Mouse (Mus musculus) G1E (cell line): ENCODE results near the gene Hoxd11. TPM values are rescaled to one million over a fixed set of nuclear protein-coding genes. Genes with fewer than 3 reads are reported as not detected.

Experiments
- ATAC-seq: 2 replicates; pipeline ENCODE4 v1.8.0; 2016; ENCODE audit warnings: mild to moderate bottlenecking; ENCODE audit not compliant: insufficient number of reproducible peaks, poor library complexity, low FRiP score, severe bottlenecking; ENCODE audit errors: extremely low read depth
- DNase-seq: peaks from one replicate; pipeline ENCODE4 v3.0.0; 2012; ENCODE audit warnings: low spot score
- H3K27me3 ChIP-seq: 2 replicates; pipeline ENCODE4 v1.6.1; 2012; ENCODE audit warnings: mild to moderate bottlenecking, low read length, inconsistent platforms; ENCODE audit not compliant: insufficient read depth
- H3K36me3 ChIP-seq: replicated peaks from 2 replicates; pipeline ENCODE3; 2012; ENCODE audit warnings: mild to moderate bottlenecking, inconsistent platforms
- H3K4me1 ChIP-seq: 2 replicates; pipeline ENCODE4 v1.6.1; 2012; ENCODE audit warnings: low read depth, low read length, inconsistent platforms, mixed read lengths; ENCODE audit not compliant: insufficient read depth
- H3K4me3 ChIP-seq: 2 replicates; pipeline ENCODE4 v1.5.1; 2012; ENCODE audit warnings: low read depth, mild to moderate bottlenecking, inconsistent platforms, low read length, moderate library complexity, mixed read lengths
- H3K9me3 ChIP-seq: replicated peaks from 2 replicates; pipeline ENCODE4 v1.6.1; 2012; ENCODE audit warnings: inconsistent platforms
- CTCF ChIP-seq: IDR thresholded peaks from 2 replicates; pipeline ENCODE4 v1.5.1; 2012; ENCODE audit warnings: low read depth, low read length, inconsistent platforms, mixed read lengths
- GATA1 ChIP-seq: IDR thresholded peaks from 2 replicates; pipeline ENCODE4 v1.6.1; 2012; ENCODE audit warnings: borderline replicate concordance, low read length, inconsistent platforms, mixed read lengths
- GATA2 ChIP-seq: IDR thresholded peaks from 2 replicates; pipeline ENCODE4 v1.6.1; 2012; ENCODE audit warnings: low read depth, low read length, inconsistent platforms, borderline replicate concordance
- POLR2AphosphoS5 ChIP-seq: IDR thresholded peaks from 2 replicates; pipeline ENCODE4 v1.6.1; 2012; ENCODE audit warnings: low read depth, low read length, inconsistent platforms; ENCODE audit not compliant: insufficient replicate concordance
- TAL1 ChIP-seq: conservative IDR thresholded peaks from 2 replicates; pipeline ENCODE4 v1.6.1; 2012; ENCODE audit warnings: low read depth, low read length, inconsistent platforms, mixed read lengths
- polyA plus RNA-seq: library from polyadenylated mRNA; stranded (reverse); fragments of >175 nt; gene quantifications from 2 replicates; pipeline ENCODE4 v1.2.3, GENCODE M21; 2012
- total RNA-seq, 2 experiments: library from RNA; stranded (forward) in 1 of 2; stranded (reverse) in 1 of 2; fragments of 200-1000 nt in 1 of 2; fragments of >200 nt in 1 of 2; fragmentation: Nextera tagmentation in 1 of 2; gene quantifications; 2 replicates each; pipeline ENCODE4 v1.2.3; 2014 to 2017

Gene Hoxd11
- total and polyA plus RNA-seq, 3 experiments, result 0.05 TPM; not detected in 2

DNA sequence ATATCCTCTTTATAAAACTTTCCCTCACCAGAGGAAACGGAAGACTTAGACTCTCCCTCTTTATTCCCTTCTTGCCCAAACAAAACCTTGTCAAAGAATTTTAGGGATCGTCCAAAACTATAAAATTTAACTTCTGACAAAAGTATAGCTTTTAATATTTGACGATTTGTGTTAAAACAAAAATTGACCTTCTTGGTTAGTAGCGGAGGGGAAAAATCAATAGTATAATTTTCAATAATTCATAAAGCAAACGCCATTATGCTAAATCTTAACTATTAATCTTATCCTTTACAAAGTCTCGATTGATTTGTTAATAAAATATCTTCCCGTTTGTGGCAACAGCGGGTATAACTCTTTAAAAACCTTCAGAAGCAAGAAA, 11.0 kb downstream of the Hoxd11 start:
- peaks cover 54% of the 10 kb centered on the region for H3K27me3 ChIP-seq
- no peak for TF ChIP-seq GATA2
- no peak for TF ChIP-seq CTCF
- TF ChIP-seq GATA1, result no peak
- TF ChIP-seq TAL1, result no peak
- TF ChIP-seq POLR2AphosphoS5, result no peak
- no peaks in the 10 kb centered on the region for H3K4me1 ChIP-seq
- no peak overlapping the region for H3K4me3 ChIP-seq
- DNase-seq, result no peak
- no peaks in the 10 kb centered on the region for H3K9me3 ChIP-seq
- H3K36me3 ChIP-seq, result no peaks in the 10 kb centered on the region
- no peak for ATAC-seq

DNA sequence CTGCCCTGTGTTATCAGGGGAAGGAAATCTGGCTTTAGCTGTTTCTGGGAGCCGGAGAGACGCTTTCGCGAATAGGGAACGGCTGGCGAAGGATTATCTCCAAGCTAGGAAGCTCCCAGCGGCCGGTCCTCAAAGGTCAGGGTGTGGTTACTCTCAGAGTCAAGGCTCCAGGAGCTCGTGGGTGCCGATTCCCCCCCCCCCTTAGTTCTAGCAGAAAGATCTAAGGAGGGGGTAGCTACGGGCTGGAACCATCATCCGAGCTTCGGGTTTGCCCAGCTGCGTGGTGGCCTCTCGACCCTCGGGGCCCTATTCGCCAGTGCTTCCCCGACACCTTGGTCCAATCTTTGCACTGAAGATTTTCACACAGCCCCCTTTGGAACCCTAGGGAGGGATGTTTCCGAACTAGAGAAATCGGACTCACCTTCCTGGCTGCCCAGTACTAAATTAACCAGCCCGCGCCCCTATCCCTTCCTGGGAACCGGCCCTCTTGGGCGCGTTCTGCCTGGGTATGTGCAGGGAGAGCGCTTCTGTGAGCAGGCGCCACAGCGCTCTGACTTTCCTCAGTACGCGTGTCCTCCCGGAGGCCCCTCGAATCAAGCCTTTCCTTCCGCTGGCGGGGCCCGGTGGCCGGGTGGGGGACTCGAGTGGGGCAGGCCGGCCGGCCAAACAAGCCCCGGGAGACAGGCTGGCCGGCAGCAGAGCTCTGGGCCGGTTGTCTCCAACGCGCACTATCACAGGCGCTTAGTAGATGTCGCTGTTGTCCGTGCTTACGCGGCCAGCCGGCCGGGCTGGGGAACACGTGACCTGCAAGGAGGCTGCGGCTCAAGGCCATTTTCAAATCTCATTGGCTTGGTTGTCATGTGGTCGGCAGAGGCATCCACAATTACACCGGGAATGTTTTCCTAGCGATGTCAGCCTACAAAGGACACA, 11.9 kb downstream of the Hoxd11 start, which contains the start of gene Hoxd10:
Gene Hoxd10 (plus strand): TSS at position 903 of the 930 bp plus-strand sequence.
- no peaks in the 10 kb centered on the region for H3K4me1 ChIP-seq
- no peak within 1 kb of the TSS for H3K4me3 ChIP-seq
- H3K36me3 ChIP-seq, result no peaks in the 10 kb centered on the region
- H3K9me3 ChIP-seq, result no peaks in the 10 kb centered on the region
- no peak for DNase-seq
- H3K27me3 ChIP-seq, result peaks cover 54% of the 10 kb centered on the region
- TF ChIP-seq POLR2AphosphoS5, result no peak
- ATAC-seq, result no peak

GRCm38 (mm10) chr2:74691995-74692807, 12.8 kb downstream of the Hoxd11 start:
- H3K9me3 ChIP-seq, result no peaks in the 10 kb centered on the region
- DNase-seq, result no peak
- H3K4me3 ChIP-seq, result no peak overlapping the region
- TF ChIP-seq CTCF, result no peak
- no peak for TF ChIP-seq GATA2
- no peak for TF ChIP-seq POLR2AphosphoS5
- TF ChIP-seq TAL1, result no peak
- TF ChIP-seq GATA1, result no peak
- no peaks in the 10 kb centered on the region for H3K4me1 ChIP-seq
- no peaks in the 10 kb centered on the region for H3K36me3 ChIP-seq
- no peak for ATAC-seq
- peaks cover 55% of the 10 kb centered on the region for H3K27me3 ChIP-seq

DNA sequence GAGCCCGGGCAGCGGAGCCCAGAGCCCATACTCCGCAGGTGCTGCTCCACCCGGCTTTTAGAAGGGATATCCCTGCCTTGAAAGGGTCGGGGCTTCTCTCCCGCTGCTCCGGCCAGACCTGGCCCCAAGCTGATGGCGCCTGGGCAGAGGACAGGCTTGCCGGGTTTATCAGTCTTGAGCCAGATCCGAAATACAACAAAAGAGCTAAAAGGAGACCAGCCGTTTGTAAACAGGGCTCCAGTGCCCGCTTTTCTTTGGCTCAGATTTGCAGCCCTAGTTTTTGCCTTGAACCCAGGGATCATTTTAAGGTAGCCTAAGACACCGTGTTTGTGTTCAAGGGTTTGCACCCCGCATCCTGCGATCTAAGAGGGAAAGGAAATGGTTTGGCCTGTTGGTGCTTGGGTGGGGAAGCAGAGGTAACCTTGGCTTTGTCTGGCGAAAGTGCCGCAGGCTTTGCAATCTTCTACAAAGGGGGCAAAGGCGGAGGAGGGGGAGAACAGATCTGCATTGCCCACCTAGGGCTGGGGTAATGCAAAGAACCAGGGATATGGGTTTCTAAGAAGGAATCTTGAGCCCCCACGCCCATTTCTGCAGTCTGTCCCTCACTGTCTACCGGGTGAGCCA, 13.6 kb downstream of the Hoxd11 start:
- H3K4me1 ChIP-seq, result no peaks in the 10 kb centered on the region
- H3K27me3 ChIP-seq, result peaks cover 48% of the 10 kb centered on the region
- H3K4me3 ChIP-seq, result no peak overlapping the region
- ATAC-seq (no peak), DNase-seq (no peak)
- TF ChIP-seq TAL1 (no peak), POLR2AphosphoS5 (no peak), CTCF (no peak), GATA1 (no peak), GATA2 (no peak)
- H3K36me3 ChIP-seq, result no peaks in the 10 kb centered on the region
- H3K9me3 ChIP-seq, result peaks cover 2% of the 10 kb centered on the region

DNA sequence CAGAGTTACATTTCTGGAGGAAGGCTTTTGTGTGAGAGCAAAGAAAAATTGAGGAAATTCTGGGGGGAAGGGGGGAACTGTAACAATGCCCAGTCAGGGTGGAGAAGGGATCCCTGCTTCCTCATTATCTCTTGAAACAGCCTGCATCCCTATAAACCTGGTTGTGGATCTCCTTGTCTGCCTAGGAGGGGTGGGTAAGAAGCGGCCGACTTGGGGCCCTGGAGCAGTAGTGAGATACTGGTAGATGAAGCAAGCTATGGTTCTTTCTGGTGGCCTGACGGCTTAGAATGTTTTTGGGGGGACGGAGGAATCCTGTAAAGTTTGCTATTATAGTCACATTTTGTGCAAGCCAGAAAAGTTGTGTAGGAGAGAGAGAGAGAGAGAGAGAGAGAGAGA, 14.1 kb downstream of the Hoxd11 start:
- peaks cover 45% of the 10 kb centered on the region for H3K27me3 ChIP-seq
- no peak overlapping the region for H3K4me3 ChIP-seq
- DNase-seq (no peak), ATAC-seq (no peak)
- H3K4me1 ChIP-seq, result no peaks in the 10 kb centered on the region
- TF ChIP-seq CTCF (no peak), GATA2 (no peak), POLR2AphosphoS5 (no peak), TAL1 (no peak), GATA1 (no peak)
- H3K9me3 ChIP-seq, result peaks cover 7% of the 10 kb centered on the region
- H3K36me3 ChIP-seq, result no peaks in the 10 kb centered on the region

GRCm38 (mm10) chr2:74694066-74694465, 14.7 kb downstream of the Hoxd11 start:
- no peak overlapping the region for H3K4me3 ChIP-seq
- ATAC-seq (no peak), DNase-seq (no peak)
- H3K4me1 ChIP-seq, result no peaks in the 10 kb centered on the region
- H3K9me3 ChIP-seq, result peaks cover 9% of the 10 kb centered on the region
- H3K36me3 ChIP-seq, result no peaks in the 10 kb centered on the region
- TF ChIP-seq POLR2AphosphoS5, result no peak
- TF ChIP-seq GATA2, result no peak
- no peak for TF ChIP-seq TAL1
- peak; percentile 7; the same call in 1 of the 2 replicates for TF ChIP-seq CTCF
- TF ChIP-seq GATA1, result no peak
- H3K27me3 ChIP-seq, result peaks cover 41% of the 10 kb centered on the region
